Mouse (Mus musculus) forelimb bud, embryonic 11.5 days (tissue): ENCODE results near the gene Cdk9.
A peak's percentile ranks its signal among the peaks of the same experiment; 100 is the strongest.

ENCODE experiments used
- DNase-seq: peaks from one replicate; pipeline ENCODE4 v3.0.0-alpha.2; 2012; ENCODE audit warnings: low read depth, low spot score

Cdk9 gene

GRCm38 (mm10) chr2:32734480-32734879 lies 21.6 kb upstream of the Cdk9 start:
- no peak for DNase-seq

GRCm38 (mm10) chr2:32732695-32733094 lies 19.8 kb upstream of the Cdk9 start:
- DNase-seq = no peak

GRCm38 (mm10) chr2:32731911-32732310 lies 19.0 kb upstream of the Cdk9 start:
- DNase-seq = no peak

GRCm38 (mm10) chr2:32730854-32731253 lies 18.0 kb upstream of the Cdk9 start:
- peak; percentile 76 for DNase-seq

- DNase-seq = no peak
Measured at GRCm38 (mm10) chr2:32729547-32729946, 16.7 kb upstream of the Cdk9 start.

- DNase-seq = no peak
Measured at GRCm38 (mm10) chr2:32728463-32728862, 15.6 kb upstream of the Cdk9 start.

GRCm38 (mm10) chr2:32727435-32727834 lies 14.6 kb upstream of the Cdk9 start:
- DNase-seq = peak; percentile 95

- DNase-seq = no peak
Measured at GRCm38 (mm10) chr2:32724832-32725790, 12.2 kb upstream of the Cdk9 start.

- no peak for DNase-seq
Measured at GRCm38 (mm10) chr2:32724149-32724548, 11.3 kb upstream of the Cdk9 start.

- DNase-seq = no peak
Measured at GRCm38 (mm10) chr2:32722581-32722980, 9.7 kb upstream of the Cdk9 start.

- no peak for DNase-seq
Measured at GRCm38 (mm10) chr2:32722046-32722445, 9.2 kb upstream of the Cdk9 start.

- no peak for DNase-seq
Measured at GRCm38 (mm10) chr2:32720681-32721229, 7.9 kb upstream of the Cdk9 start, which contains the start of gene Sh2d3c. Sh2d3c (plus strand) TSS chr2:32721055.

- DNase-seq = no peak
Measured at GRCm38 (mm10) chr2:32720053-32720452, 7.2 kb upstream of the Cdk9 start.

GRCm38 (mm10) chr2:32718761-32719160 lies 5.9 kb upstream of the Cdk9 start:
- no peak for DNase-seq

- no peak for DNase-seq
Measured at GRCm38 (mm10) chr2:32714987-32715425, 2.1 kb upstream of the Cdk9 start.

GRCm38 (mm10) chr2:32714117-32714986 lies 1.5 kb upstream of the Cdk9 start:
- DNase-seq = no peak

- DNase-seq = peak; percentile 87
Measured at GRCm38 (mm10) chr2:32712586-32712933, 316 bp downstream of the Cdk9 start.

GRCm38 (mm10) chr2:32712108-32712551 lies 746 bp downstream of the Cdk9 start:
- peak; percentile 49 for DNase-seq

- no peak for DNase-seq
Measured at GRCm38 (mm10) chr2:32711301-32712056, 1.4 kb downstream of the Cdk9 start.

- DNase-seq = no peak
Measured at GRCm38 (mm10) chr2:32710425-32710824, 2.5 kb downstream of the Cdk9 start.

- no peak for DNase-seq
Measured at GRCm38 (mm10) chr2:32709521-32710137, 3.2 kb downstream of the Cdk9 start.
